Mouse (Mus musculus): Measurements from ENCODE around the gene Angpt4. TPM values are rescaled to one million over a fixed set of nuclear protein-coding genes. Genes with fewer than 3 reads are reported as not detected.
A peak's percentile ranks its signal among the peaks of the same experiment; 100 is the strongest.

Angpt4 gene
- polyA plus RNA-seq, 1 experiment from 2014 or later: 0.11 TPM

DNA sequence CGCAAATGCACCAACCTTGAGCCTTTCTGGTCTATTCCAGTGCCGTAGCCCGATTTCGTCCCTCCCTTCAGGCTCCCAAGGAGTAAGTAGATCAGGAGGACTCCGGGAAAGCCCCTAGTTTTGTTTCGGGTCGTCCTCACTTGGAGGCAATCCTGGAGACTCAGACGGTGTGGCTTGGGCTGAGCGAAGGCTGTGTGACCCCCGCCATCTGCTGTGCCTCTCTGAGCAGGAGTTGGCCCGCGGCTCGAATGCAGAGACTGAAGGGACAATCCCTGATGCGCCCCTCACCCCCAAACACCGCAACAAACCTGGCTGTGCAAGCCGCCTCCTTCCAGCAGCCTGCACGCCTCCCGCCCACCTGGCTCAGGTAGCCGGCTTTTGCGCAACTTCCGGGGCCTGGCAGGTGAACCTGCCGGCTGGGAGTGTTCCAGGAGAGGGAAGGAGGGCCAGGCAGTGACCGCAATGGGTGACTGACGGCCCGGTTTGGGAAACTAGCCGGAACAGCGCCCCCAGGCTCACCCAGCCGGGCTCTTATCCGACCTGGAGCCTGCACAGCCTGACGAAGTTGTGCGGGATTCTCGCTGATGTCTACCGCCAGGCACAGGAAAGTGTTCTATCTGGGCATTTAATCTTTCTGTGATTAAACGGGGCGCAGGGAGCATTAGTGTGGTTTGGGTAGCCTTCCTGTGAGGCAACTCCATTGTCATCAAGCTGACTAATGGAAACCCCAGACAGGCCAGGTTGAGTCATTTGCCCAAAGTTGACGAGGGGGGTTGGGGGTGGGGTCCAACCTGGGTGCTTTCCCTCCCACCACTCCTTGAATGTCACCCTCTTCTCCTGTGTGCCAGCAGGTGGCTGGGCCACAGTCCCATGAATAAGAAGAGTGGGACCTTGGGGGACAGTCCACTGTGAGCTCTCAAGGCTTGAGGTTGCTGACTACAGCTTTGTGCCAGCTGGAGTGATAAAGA is 62.9 kb downstream of the Angpt4 start:
- Histone ChIP-seq H3K27ac (no peak overlapping the region; the same call in 1 of the 2 replicates), H3K27me3 (peaks cover 32% of the 10 kb centered on the region), H3K4me3 (replicated peaks) (peak overlapping the region; percentile 17), H3K36me3 (peaks cover 15% of the 10 kb centered on the region), H3K9ac (replicated peaks) (peak overlapping the region; percentile 35), H3K4me1 (replicated peaks) (peaks cover 65% of the 10 kb centered on the region), H3K4me2 (peak overlapping the region; percentile 45), H3K9me3 (no peaks in the 10 kb centered on the region)
- ATAC-seq (ENCODE audit: insufficient number of reproducible peaks, insufficient read depth, low FRiP score, low TSS enrichment, low read depth): no peak
- WGBS: 12% methylated on average over 36 of the region's 36 CpGs

DNA sequence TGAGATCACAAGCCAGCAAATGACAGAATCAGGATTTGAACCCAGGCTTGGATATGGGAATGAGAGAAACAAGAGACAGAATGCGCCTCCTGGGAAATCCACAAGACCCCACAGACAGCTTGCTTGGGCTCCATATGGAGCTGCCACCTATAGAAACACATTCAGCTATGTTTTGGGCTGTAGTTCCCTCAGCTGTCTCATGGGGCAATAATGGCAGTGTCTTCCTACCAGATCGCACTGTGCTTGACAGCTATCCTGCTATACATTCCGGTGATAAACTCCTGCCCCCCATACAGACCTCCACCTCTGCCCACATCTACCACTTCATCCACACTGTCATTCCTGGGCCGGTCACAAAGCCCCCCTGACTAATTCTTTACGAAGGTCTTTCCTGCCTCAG is 64.3 kb downstream of the Angpt4 start:
- H3K4me3 ChIP-seq (replicated peaks): no peak overlapping the region
- 85% methylated on average over 5 of the region's 5 CpGs for WGBS

DNA sequence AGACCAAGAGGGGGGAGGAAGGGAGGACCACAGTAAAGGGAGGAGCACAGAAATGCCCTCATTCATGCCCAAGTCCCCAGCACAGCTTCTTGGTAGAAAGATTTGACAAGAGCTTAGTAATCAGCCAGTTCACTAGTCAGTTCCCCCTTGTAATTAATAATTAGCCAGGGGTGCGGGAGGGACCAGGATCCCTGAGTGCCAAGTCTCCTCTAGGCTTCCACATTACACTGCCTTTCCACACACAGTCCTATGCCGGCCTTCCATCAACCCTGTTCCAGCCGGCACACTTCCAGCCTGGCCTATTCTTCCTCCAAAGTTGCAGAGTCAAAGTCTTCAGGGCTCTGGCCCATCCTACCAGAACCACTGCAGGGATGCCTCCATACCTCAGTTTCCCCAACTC is 65.1 kb downstream of the Angpt4 start:
- 91% methylated on average over 3 of the region's 3 CpGs for WGBS
- peaks cover 32% of the 10 kb centered on the region for H3K27me3 ChIP-seq
- no peak overlapping the region for H3K4me3 ChIP-seq (replicated peaks)
- no peak overlapping the region for H3K9ac ChIP-seq (replicated peaks)
- H3K9me3 ChIP-seq: no peaks in the 10 kb centered on the region
- ATAC-seq (ENCODE audit: insufficient number of reproducible peaks, insufficient read depth, low FRiP score, low TSS enrichment, low read depth): no peak
- no peak overlapping the region for H3K4me2 ChIP-seq
- H3K36me3 ChIP-seq: no peaks in the 10 kb centered on the region
- H3K4me1 ChIP-seq (replicated peaks): peaks cover 62% of the 10 kb centered on the region
- no peak overlapping the region for H3K27ac ChIP-seq

More for the DNA sequence above, 64.3 kb downstream of the Angpt4 start:
- Histone ChIP-seq H3K9ac (replicated peaks) (no peak overlapping the region), H3K27ac (no peak overlapping the region), H3K36me3 (peaks cover 2% of the 10 kb centered on the region; the same call in 1 of the 2 replicates), H3K9me3 (no peaks in the 10 kb centered on the region), H3K4me2 (no peak overlapping the region), H3K4me1 (replicated peaks) (peaks cover 63% of the 10 kb centered on the region), H3K27me3 (peaks cover 32% of the 10 kb centered on the region)
- no peak for ATAC-seq (ENCODE audit: insufficient number of reproducible peaks, insufficient read depth, low FRiP score, low TSS enrichment, low read depth)

DNA sequence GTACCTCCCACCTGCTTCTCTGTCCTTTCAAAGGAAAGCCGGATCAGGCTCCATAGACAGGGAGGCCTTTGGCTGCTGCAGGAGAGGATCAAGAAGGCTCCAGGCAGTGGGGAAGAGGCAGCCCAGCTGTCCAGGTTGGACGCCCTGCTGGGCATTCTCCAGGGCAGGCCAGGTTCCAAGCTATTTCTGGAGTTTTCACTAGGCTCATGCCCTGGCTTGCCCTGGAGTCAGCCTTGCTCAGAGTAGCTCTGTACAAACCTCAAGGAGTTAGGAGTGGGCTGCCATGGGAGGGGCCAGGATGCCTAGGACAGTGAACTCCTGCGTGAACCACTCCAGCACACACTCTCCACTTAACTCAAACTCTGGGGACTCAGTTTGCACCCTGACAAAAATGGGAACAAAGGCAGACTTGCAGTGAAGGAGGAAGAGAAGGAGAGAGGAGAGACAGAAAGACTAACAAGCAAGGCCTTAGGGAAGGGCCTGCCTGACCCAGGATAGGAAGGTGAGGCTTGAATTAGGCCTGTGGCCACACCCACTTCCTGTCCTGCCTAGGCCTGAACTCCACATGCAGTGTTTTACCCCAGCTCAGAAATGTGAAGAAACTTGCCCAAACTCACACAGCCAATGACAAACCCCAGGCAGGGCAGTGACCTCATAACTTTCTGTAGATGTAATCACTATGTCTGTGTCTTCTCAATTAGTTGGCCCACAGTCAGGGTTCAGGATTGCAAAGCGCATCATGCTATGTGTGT is 66.9 kb downstream of the Angpt4 start:
- no peak overlapping the region for H3K4me3 ChIP-seq (replicated peaks)
- H3K9ac ChIP-seq (replicated peaks): no peak overlapping the region
- WGBS: 71% methylated on average over 4 of the region's 4 CpGs
- H3K27me3 ChIP-seq: peaks cover 25% of the 10 kb centered on the region
- no peak for ATAC-seq (ENCODE audit: insufficient number of reproducible peaks, insufficient read depth, low FRiP score, low TSS enrichment, low read depth)
- H3K27ac ChIP-seq: no peak overlapping the region
- no peaks in the 10 kb centered on the region for H3K36me3 ChIP-seq
- H3K4me1 ChIP-seq (replicated peaks): peaks cover 45% of the 10 kb centered on the region
- peak overlapping the region; percentile 82; the same call in 1 of the 2 replicates for H3K4me2 ChIP-seq
- H3K9me3 ChIP-seq: no peaks in the 10 kb centered on the region

DNA sequence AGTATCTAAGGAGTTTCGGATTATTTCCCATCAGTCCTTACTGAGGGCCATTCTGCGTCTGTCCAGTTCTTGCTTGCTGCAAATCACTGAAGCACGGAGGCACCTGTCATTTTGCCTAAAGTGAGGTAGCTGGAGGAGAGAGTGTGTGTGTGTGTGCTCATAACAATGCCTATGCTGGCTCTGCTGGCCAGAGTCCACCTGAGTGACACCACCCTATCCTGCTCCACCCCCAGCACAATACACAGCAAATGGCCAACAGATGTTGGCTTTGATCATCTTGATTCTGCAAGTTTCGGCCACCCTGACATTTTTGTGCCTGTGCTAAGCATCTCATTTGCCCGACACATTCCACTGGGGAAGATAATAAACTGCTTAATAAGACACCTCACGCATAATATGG is 67.5 kb downstream of the Angpt4 start:
- no peak overlapping the region; the same call in 1 of the 2 replicates for H3K9ac ChIP-seq (replicated peaks)
- peak overlapping the region; percentile 82 for H3K4me2 ChIP-seq
- WGBS: 47% methylated on average over 6 of the region's 6 CpGs
- H3K27ac ChIP-seq: no peak overlapping the region; the same call in 1 of the 2 replicates
- H3K4me1 ChIP-seq (replicated peaks): peaks cover 39% of the 10 kb centered on the region
- H3K9me3 ChIP-seq: no peaks in the 10 kb centered on the region
- H3K36me3 ChIP-seq: no peaks in the 10 kb centered on the region
- peaks cover 18% of the 10 kb centered on the region for H3K27me3 ChIP-seq
- ATAC-seq (ENCODE audit: insufficient number of reproducible peaks, insufficient read depth, low FRiP score, low TSS enrichment, low read depth): no peak
- H3K4me3 ChIP-seq (replicated peaks): peak overlapping the region; percentile 74; the same call in 1 of the 2 replicates

DNA sequence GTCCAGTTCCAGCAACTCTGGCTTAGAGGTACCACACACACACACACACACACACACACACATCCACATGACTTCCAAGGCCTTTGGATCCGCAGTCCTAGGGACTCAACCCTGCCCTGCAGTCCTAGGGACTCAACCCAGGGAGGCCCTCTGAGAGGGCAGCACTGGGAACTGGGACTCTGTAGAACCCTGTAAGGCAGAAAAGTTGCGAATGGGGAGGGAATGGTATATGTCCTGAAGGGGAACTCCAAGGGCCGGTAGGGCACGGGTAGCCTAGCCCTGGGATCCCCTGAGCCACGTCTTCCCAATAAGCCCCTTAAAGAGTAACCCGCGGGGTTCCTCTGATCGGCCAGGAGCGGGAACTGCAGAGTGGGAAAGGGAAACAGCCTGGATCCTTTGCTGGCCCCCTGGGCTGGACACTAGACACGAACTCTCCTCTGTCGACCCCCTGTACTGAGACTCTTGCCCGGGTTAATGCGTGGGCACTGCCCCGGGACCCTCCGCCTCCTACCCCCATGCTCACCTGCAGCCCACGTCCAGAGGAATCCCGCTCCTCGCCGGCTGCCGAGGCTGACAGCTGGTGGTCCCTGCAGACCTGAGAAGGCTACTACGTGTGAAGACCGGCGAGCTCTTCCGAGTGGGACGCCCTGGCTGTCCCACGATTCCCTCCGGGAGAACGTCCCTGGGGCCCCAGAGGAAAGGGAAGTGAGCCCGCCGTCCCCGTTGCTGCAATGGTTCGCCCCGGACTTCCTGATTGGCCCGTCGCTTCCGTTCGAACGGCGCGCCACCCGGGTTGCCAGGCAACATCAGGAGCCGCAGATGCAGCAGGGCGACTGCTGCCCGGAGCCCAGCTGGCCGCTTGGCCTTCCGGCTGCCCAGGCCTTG is 68.7 kb downstream of the Angpt4 start, which contains the start of gene Fam110a:
TSS of gene Fam110a (minus strand) at position 750 of the 885 bp plus-strand sequence.
- Histone ChIP-seq H3K9ac (replicated peaks) (peak within 1 kb of the TSS; percentile 70), H3K27me3 (peaks cover 6% of the 10 kb centered on the region; the same call in 1 of the 2 replicates), H3K4me1 (replicated peaks) (peaks cover 30% of the 10 kb centered on the region), H3K4me3 (replicated peaks) (peak within 1 kb of the TSS; percentile 74), H3K27ac (0 out of 2 replicates have a peak within 1 kb of the TSS, but pooled peaks have one; percentile 13), H3K9me3 (no peaks in the 10 kb centered on the region), H3K4me2 (peak within 1 kb of the TSS; percentile 82), H3K36me3 (no peaks in the 10 kb centered on the region)
- ATAC-seq (ENCODE audit: insufficient number of reproducible peaks, insufficient read depth, low FRiP score, low TSS enrichment, low read depth): peak; percentile 70
- WGBS: under 1% methylated on average over 46 of the region's 46 CpGs

DNA sequence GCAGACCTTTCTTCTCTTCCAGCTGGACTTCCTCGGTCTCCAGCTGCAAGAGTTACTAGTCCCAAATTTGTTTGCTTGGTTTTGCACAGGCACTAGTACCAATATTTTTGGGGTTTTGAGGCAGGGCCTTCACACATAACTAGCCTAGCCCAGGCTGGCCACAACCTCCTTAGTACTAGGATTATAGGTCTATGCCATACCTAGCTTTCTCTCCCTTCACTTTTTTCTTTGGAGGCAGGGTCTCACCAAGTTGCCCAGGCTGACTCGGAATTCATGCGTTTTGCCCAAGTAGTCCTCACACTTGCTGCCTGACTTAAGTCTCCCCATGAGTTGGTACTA is 69.3 kb downstream of the Angpt4 start:
- Histone ChIP-seq H3K27me3 (0 out of 2 replicates have a peak, but pooled peaks cover under 1% of the 10 kb centered on the region), H3K9me3 (no peaks in the 10 kb centered on the region), H3K9ac (replicated peaks) (peak overlapping the region; percentile 70; the same call in 1 of the 2 replicates), H3K36me3 (no peaks in the 10 kb centered on the region), H3K4me3 (replicated peaks) (peak overlapping the region; percentile 74), H3K4me1 (replicated peaks) (peaks cover 30% of the 10 kb centered on the region), H3K27ac (0 out of 2 replicates have a peak overlapping the region, but pooled peaks have one; percentile 13), H3K4me2 (peak overlapping the region; percentile 82)
- WGBS: 37% methylated on average over 3 of the region's 3 CpGs
- ATAC-seq (ENCODE audit: insufficient number of reproducible peaks, insufficient read depth, low FRiP score, low TSS enrichment, low read depth): no peak

DNA sequence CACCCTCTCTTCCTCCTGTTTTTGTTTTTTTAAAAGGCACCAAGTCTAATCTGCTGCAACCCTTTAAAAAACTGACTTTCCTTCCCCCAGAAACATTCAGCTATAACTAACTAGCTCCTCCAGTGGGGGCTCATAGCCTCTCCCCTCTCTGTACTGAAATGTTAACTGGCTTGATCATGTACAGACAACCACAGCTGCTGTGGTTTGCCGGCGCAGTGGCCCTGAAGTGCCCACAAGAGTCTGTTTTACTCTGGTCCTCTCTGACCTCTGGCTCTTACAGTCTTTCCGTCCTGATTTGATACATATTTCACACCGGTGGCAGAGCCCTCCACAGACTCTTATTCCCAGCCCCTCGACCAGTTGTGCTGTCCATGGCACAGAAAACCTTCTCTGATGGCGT is 70.3 kb downstream of the Angpt4 start:
- H3K9me3 ChIP-seq: no peaks in the 10 kb centered on the region
- H3K27me3 ChIP-seq: no peaks in the 10 kb centered on the region
- no peak overlapping the region for H3K9ac ChIP-seq (replicated peaks)
- H3K4me3 ChIP-seq (replicated peaks): no peak overlapping the region
- H3K36me3 ChIP-seq: no peaks in the 10 kb centered on the region
- no peak overlapping the region for H3K4me2 ChIP-seq
- peaks cover 33% of the 10 kb centered on the region for H3K4me1 ChIP-seq (replicated peaks)
- WGBS: 72% methylated on average over 6 of the region's 6 CpGs
- ATAC-seq (ENCODE audit: insufficient number of reproducible peaks, insufficient read depth, low FRiP score, low TSS enrichment, low read depth): no peak
- no peak overlapping the region for H3K27ac ChIP-seq

DNA sequence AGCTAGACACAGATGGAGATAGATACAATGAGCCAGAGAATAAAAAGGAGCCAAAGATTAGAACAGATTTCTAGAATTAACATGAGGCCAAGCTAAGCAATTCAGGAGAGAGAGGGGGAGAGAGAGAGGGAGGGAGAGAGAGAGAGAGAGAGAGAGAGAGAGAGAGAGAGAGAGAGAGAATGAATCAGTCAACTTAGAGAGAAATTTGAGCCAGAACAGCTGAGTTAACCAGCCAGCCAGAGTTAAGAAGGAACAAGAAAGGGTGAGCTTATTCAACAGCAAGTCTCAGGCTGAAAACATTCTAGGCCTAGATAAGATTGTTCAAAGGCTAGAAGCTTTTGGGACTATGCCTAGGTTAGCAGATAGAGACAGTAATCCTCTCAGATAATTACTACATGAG is 71.5 kb downstream of the Angpt4 start:
- no peak overlapping the region for H3K4me3 ChIP-seq (replicated peaks)
- no peaks in the 10 kb centered on the region for H3K36me3 ChIP-seq
- H3K4me2 ChIP-seq: no peak overlapping the region
- no peak overlapping the region for H3K9ac ChIP-seq (replicated peaks)
- ATAC-seq (ENCODE audit: insufficient number of reproducible peaks, insufficient read depth, low FRiP score, low TSS enrichment, low read depth): no peak
- H3K4me1 ChIP-seq (replicated peaks): peaks cover 33% of the 10 kb centered on the region
- H3K27me3 ChIP-seq: no peaks in the 10 kb centered on the region
- H3K27ac ChIP-seq: no peak overlapping the region
- H3K9me3 ChIP-seq: no peaks in the 10 kb centered on the region

DNA sequence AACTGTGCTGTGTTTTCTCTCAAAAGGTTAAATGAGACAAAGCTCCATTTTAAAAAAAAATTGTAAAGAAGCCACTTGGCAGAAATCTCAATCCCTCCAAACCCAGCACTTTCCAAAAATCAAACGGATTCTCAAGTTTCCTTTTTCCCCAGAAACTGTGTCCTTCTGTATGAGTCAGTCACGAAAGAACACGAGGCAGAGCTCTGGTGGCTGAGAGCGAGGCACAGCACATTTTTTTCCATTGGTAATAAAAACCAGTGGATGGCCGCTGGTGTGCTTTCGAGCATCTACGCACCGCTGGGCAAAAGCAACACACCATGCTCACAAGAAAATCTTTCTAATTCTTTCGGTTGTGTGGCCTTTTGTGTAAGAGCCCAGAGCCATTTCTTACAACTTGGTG is 73.0 kb downstream of the Angpt4 start:
- no peaks in the 10 kb centered on the region for H3K27me3 ChIP-seq
- no peak overlapping the region for H3K4me2 ChIP-seq
- H3K27ac ChIP-seq: 0 out of 2 replicates have a peak overlapping the region, but pooled peaks have one; percentile 23
- peaks cover 17% of the 10 kb centered on the region for H3K4me1 ChIP-seq (replicated peaks)
- no peak overlapping the region for H3K4me3 ChIP-seq (replicated peaks)
- 58% methylated on average over 9 of the region's 9 CpGs for WGBS
- H3K9me3 ChIP-seq: no peaks in the 10 kb centered on the region
- H3K36me3 ChIP-seq: no peaks in the 10 kb centered on the region
- H3K9ac ChIP-seq (replicated peaks): no peak overlapping the region
- ATAC-seq (ENCODE audit: insufficient number of reproducible peaks, insufficient read depth, low FRiP score, low TSS enrichment, low read depth): no peak
